Comparison of ENCODE assay signal across 23 mouse cellular contexts in the genomic region with DNA sequence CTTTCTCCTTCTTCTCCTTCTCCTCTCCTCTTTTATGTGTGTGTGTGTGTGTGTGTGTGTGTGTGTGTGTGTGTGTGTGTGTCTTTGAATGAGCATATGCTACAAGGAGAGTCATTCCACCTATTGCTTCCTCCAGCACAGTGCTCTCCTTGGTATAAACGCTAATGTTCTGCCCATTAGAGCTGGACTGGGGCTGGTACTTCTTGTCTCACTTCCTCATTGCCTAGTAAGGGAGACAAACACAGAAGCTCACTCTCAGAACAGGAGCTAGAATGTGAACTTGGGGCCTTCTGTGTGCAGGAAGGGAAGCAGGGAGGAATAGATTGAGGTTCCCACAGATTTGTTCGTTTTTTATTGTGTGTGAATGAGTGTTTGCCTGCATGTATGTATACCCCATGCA. TPM values are rescaled to one million over a fixed set of nuclear protein-coding genes. Genes with fewer than 3 reads are reported as not detected.
A peak's percentile ranks its signal among the peaks of the same experiment; 100 is the strongest.
DNase-seq lines count a peak whose midpoint lies in the region; ATAC-seq and TF ChIP-seq lines count a peak whose summit lies in the region.
"Had no signal": no experiment of that assay in that cellular context is flagged by ENCODE, and none has a peak within 500 bp of the region (broad histone marks: within the 10 kb centered on the region; RNA-seq: fewer than 3 reads in every experiment).

No protein-coding gene starts in this region.

- peak; percentile 51; the same call in 1 of the 2 replicates for ATAC-seq in common myeloid progenitor, adult 5-6 weeks (replicated peaks; ENCODE audit: low read depth, poor library complexity, severe bottlenecking)
- no peak for ATAC-seq in intestine, embryonic 16.5 days
- ATAC-seq: forebrain, embryonic 13.5 days; forebrain, embryonic 16.5 days; hindbrain, embryonic 16.5 days had no signal

- H3K27me3 ChIP-seq in intestine, embryonic 16.5 days (replicated peaks; ENCODE audit: control insufficient read depth, insufficient read depth, low read length) = no peaks in the 10 kb centered on the region; the same call in 1 of the 2 replicates
- H3K27me3 ChIP-seq in small intestine, adult 2 months (ENCODE audit: control insufficient read depth, insufficient read depth, low read length) = no peaks in the 10 kb centered on the region

- peaks cover 37% of the 10 kb centered on the region for H3K4me1 ChIP-seq in intestine, embryonic 16.5 days (ENCODE audit: control insufficient read depth, insufficient read depth, low read length)
- H3K4me1 ChIP-seq in small intestine, adult 2 months (ENCODE audit: control insufficient read depth, insufficient read depth, insufficient read length, low read length) = peaks cover 26% of the 10 kb centered on the region

- H3K36me3 ChIP-seq in intestine, embryonic 16.5 days (ENCODE audit: control insufficient read depth, insufficient read depth, low read length) = no peaks in the 10 kb centered on the region
- no peaks in the 10 kb centered on the region for H3K36me3 ChIP-seq in small intestine, adult 2 months (ENCODE audit: control insufficient read depth, insufficient read depth, low read length)
- H3K36me3 ChIP-seq: forebrain, embryonic 10.5 days; hindbrain, embryonic 10.5 days; hindbrain, embryonic 13.5 days had no signal

- H3K9ac ChIP-seq in intestine, embryonic 16.5 days (ENCODE audit: low read depth, low read length) = no peak overlapping the region
- H3K9ac ChIP-seq: forebrain, embryonic 13.5 days; hindbrain, embryonic 13.5 days had no signal

- TF ChIP-seq POLR2A in small intestine, adult 2 months (IDR thresholded peaks at IDR 0.05; ENCODE audit: low read depth, low read length) = no peak

- peak; percentile 25 for DNase-seq in A20 (ENCODE audit: low read depth, low spot score)
- no peak for DNase-seq in adrenal gland, postnatal 36 days
- no peak for DNase-seq in left cerebral cortex, postnatal 4 days
- DNase-seq in left cerebral cortex, postnatal 25 days (ENCODE audit: low spot score in 2 of 2) = no peak
- DNase-seq: adrenal gland, adult 8-10 months; adrenal gland, postnatal 25 days; cerebellum, adult 18-20 months; cerebellum, adult 9-11 months; cerebellum, postnatal 25 days; gastrocnemius, adult 2 months; gastrocnemius, postnatal 14 days; kidney, adult 11 months had no signal

- TF ChIP-seq CTCF in small intestine, adult 2 months (IDR thresholded peaks at IDR 0.05; ENCODE audit: extremely low read depth, insufficient read length, insufficient replicate concordance, low read depth, low read length) = no peak

- intact Hi-C loops in left cerebral cortex, postnatal 4 days (cut with DNase I) = no loop called here
- intact Hi-C loops in left cerebral cortex, postnatal 25 days (cut with DNase I) = no loop called here

- no peaks in the 10 kb centered on the region for H3K9me3 ChIP-seq in intestine, embryonic 16.5 days (ENCODE audit: control insufficient read depth, low read length)
- H3K9me3 ChIP-seq: forebrain, embryonic 10.5 days; forebrain, embryonic 13.5 days; hindbrain, embryonic 10.5 days; hindbrain, embryonic 13.5 days had no signal

- WGBS in intestine, embryonic 16.5 days = 53% methylated on average over 2 of the region's 2 CpGs
- 24% methylated on average over 2 of the region's 2 CpGs for WGBS in small intestine, adult 2 months

- no peak overlapping the region for H3K4me3 ChIP-seq in intestine, embryonic 16.5 days (ENCODE audit: low read length)
- H3K4me3 ChIP-seq in small intestine, adult 2 months (ENCODE audit: low read depth, low read length) = no peak overlapping the region
- H3K4me3 ChIP-seq: forebrain, embryonic 10.5 days; forebrain, embryonic 13.5 days; gastrocnemius, adult 2 months; hindbrain, embryonic 10.5 days; hindbrain, embryonic 13.5 days had no signal

- H3K4me2 ChIP-seq in intestine, embryonic 16.5 days (ENCODE audit: low read depth, low read length) = no peak overlapping the region
- H3K4me2 ChIP-seq: forebrain, embryonic 13.5 days; heart, embryonic 11.5 days; hindbrain, embryonic 13.5 days had no signal

- H3K27ac ChIP-seq in intestine, embryonic 16.5 days (ENCODE audit: low read length) = 0 out of 2 replicates have a peak overlapping the region, but pooled peaks have one; percentile 67
- H3K27ac ChIP-seq in small intestine, adult 2 months (ENCODE audit: insufficient read depth, low read depth, low read length) = peak overlapping the region; percentile 2
- H3K27ac ChIP-seq: forebrain, embryonic 10.5 days; forebrain, embryonic 13.5 days; gastrocnemius, adult 2 months; hindbrain, embryonic 10.5 days; hindbrain, embryonic 13.5 days had no signal

RNA-seq across cellular contexts. Expression of a gene that starts 54.9 kb away (rescaled TPM):
- 0.64 and 3.8 TPM in 2 replicates for total RNA-seq in common myeloid progenitor, adult 5-6 weeks (2017)
- 1.5 and 2.7 TPM in 2 replicates for polyA plus RNA-seq in intestine, embryonic 16.5 days (2015; fragmentation: Nextera tagmentation; extraction: Ambion mirVana)
- 33.0 and 71.5 TPM in 2 replicates for polyA plus RNA-seq in small intestine, adult 2 months (2012; rRNA removed)
- 100 to 1,000 TPM in 1 of 2 experiments, 10 to 100 TPM in 1; 51.4 to 110 TPM for total RNA-seq in adrenal gland, postnatal 36 days (2021)
- 10 to 100 TPM; 23.0 to 25.6 TPM for total RNA-seq in left cerebral cortex, postnatal 4 days (2021)
- total RNA-seq in left cerebral cortex, postnatal 25 days (2021) = 10 to 100 TPM in 1 of 2 experiments, 1 to 10 TPM in 1; 9.0 to 11.8 TPM
- polyA plus RNA-seq: activated CD4-positive, CD25-positive, alpha-beta regulatory T cell, adult 4 months had no signal
